Mouse (Mus musculus): Measurements from ENCODE around the gene Lrrc73. TPM values are rescaled to one million over a fixed set of nuclear protein-coding genes. Genes with fewer than 3 reads are reported as not detected.

The Lrrc73 gene
- polyA plus RNA-seq, 1 experiment, result 6.8 TPM

DNA sequence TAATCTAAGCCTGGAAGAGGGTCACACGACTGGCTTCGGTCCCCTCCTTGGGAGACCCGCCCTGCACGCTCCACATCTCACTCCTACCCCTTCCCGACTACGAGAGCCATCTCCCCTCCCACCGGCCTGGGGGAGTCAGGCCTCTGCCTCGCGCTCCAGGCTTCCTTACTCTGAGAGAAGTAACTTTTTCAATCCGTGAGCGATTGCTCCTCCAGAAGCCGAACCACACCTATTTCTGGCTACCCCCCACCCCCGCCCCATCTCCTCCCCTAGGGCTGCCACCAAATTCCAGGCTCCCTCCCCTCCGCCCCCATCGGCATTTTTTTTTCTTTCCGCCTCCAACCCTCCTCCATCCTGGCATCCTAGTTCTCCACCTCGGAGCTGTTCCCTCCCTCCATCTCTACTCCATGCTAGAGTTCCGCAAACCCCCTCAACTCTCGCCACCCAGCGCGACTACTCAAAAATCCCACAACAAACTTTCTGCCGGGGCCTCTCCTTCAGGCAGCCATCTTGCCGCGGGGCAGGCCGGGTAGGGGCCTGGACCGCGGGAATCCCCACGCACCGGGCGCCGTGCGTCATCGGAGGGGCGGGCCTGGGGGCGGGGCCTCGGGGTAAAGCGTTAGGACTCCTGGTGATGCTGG lies 29.3 kb downstream of the Lrrc73 start, which contains the start of gene Tjap1:
Gene Tjap1, minus strand, starts transcription at position 544 of the 641 bp plus-strand sequence.
- WGBS, result under 1% methylated on average over 37 of the region's 37 CpGs
- DNase-seq, result peak; percentile 77
- TF ChIP-seq POLR2A (IDR thresholded peaks at IDR 0.05; ENCODE audit: borderline replicate concordance, extremely low read depth, low read depth, low read length) (peak; percentile 72), CTCF (IDR thresholded peaks at IDR 0.05; ENCODE audit: insufficient read depth, low read length) (no peak)
- Histone ChIP-seq H3K4me1 (ENCODE audit: control insufficient read depth, insufficient read depth, low read length) (no peaks in the 10 kb centered on the region; the same call in 1 of the 2 replicates), H3K4me3 (replicated peaks; ENCODE audit: extremely low read depth, low read depth, low read length) (peak within 1 kb of the TSS; percentile 96)

DNA sequence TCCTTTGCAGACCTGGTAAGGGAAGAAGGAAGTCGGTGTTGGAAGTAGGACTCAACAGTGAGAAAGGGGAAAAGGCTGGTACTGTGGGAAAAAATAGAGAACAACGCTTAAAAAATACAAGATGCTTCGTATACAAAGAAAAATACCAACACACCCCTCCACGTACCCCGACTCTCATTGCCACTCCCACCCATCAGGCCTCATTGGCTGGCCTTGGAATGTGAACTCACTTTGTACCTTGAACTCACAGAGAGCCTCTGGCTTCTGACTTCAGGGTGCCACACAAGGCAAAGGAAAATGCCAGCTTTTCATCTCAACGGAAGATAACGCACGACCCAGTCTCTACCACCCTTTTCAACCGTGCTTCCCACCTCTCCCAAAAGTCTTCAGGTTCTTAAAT lies 29.8 kb downstream of the Lrrc73 start:
- no peak for TF ChIP-seq CTCF (IDR thresholded peaks at IDR 0.05; ENCODE audit: insufficient read depth, low read length)
- TF ChIP-seq POLR2A (IDR thresholded peaks at IDR 0.05; ENCODE audit: borderline replicate concordance, extremely low read depth, low read depth, low read length), result no peak
- DNase-seq, result no peak
- Histone ChIP-seq H3K4me1 (ENCODE audit: control insufficient read depth, insufficient read depth, low read length) (no peaks in the 10 kb centered on the region; the same call in 1 of the 2 replicates), H3K4me3 (replicated peaks; ENCODE audit: extremely low read depth, low read depth, low read length) (no peak overlapping the region)
- 24% methylated on average over 9 of the region's 9 CpGs for WGBS

DNA sequence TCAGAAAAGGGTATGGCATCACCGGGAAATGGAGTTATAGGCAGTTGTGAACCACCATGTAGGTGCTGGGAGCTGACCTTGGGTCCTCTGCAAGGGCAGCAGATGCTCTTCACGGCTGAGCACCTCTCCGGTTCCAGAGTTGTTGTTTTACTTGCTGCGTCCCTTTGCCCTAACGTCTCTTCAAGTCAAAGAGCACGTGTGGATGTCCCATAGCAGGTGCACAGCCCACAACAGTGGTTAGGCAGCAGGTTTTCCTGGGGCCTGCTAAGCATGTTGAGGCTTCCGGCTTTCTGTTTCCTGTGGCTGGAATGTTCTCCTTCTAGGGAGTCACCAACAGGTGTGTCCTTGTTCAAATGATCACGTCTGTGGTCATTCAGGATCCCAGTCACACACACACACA lies 30.6 kb downstream of the Lrrc73 start:
- TF ChIP-seq CTCF (IDR thresholded peaks at IDR 0.05; ENCODE audit: insufficient read depth, low read length), result no peak
- no peak for TF ChIP-seq POLR2A (IDR thresholded peaks at IDR 0.05; ENCODE audit: borderline replicate concordance, extremely low read depth, low read depth, low read length)
- 84% methylated on average over 8 of the region's 8 CpGs for WGBS
- no peak for DNase-seq
- H3K4me1 ChIP-seq (ENCODE audit: control insufficient read depth, insufficient read depth, low read length), result no peaks in the 10 kb centered on the region; the same call in 1 of the 2 replicates
- H3K4me3 ChIP-seq (replicated peaks; ENCODE audit: extremely low read depth, low read depth, low read length), result no peak overlapping the region

DNA sequence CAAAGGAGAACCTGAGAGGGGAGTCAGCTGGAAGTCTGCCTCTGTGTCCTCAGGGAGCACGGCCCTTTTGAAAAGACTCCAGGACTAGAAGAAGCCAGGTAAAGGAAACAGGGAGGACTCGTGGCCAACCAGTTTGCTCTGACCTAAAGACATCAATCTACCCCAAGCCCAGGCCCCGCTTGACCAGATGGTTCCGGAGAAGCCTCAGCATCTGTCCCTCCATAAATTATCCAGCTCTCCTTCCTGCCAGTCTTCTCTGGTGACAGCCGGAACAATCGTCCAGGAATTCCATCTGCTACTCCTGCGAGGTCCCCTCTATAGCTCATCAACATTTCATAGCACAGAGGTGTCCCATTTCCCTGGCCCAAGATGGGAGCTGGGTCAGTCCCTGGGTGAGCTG lies 31.3 kb downstream of the Lrrc73 start:
- 44% methylated on average over 7 of the region's 7 CpGs for WGBS
- TF ChIP-seq POLR2A (IDR thresholded peaks at IDR 0.05; ENCODE audit: borderline replicate concordance, extremely low read depth, low read depth, low read length), result no peak
- no peak for TF ChIP-seq CTCF (IDR thresholded peaks at IDR 0.05; ENCODE audit: insufficient read depth, low read length)
- DNase-seq, result no peak
- no peaks in the 10 kb centered on the region; the same call in 1 of the 2 replicates for H3K4me1 ChIP-seq (ENCODE audit: control insufficient read depth, insufficient read depth, low read length)
- no peak overlapping the region for H3K4me3 ChIP-seq (replicated peaks; ENCODE audit: extremely low read depth, low read depth, low read length)

DNA sequence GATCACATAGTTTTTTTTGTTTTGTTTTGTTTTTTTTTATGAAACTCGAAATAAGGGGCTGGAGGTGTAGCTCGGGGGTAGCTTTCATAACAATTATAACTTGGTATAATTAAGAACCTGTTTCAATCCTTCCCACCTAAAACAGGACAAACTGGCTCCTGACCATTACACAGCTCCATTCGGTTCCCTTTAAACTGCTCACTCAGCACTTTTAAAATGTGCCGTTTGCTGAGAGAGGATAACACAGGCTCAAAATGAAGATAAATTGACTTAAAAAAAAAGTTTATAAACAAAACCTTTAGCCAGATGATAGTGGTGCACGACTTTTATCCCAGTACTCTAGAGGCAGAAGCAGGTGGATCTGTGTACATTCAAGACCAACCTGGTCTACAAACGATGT lies 32.1 kb downstream of the Lrrc73 start:
- 49% methylated on average over 6 of the region's 6 CpGs for WGBS

DNA sequence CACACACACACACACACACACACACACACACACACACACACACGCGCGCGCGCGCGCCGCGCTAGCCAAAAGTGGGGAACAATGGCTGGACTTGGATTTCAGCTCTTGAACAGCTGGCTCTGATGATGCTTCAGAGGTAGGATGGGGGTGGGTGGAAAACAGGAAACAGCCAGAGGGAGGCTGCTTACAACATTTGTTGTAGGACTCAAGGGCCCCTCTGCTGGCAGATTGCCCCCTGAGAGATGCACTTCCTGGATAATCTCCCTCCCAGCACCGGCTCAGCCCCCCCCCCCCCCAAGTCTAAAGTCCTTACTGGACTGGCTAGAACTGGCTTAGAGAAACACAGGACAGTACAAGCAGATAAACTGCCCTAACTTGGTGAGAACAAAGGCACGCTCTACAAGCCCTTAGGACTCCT lies 34.4 kb downstream of the Lrrc73 start:
- no peak for DNase-seq

More for the DNA sequence above, 32.1 kb downstream of the Lrrc73 start:
- Histone ChIP-seq H3K4me3 (replicated peaks; ENCODE audit: extremely low read depth, low read depth, low read length) (no peak overlapping the region), H3K4me1 (ENCODE audit: control insufficient read depth, insufficient read depth, low read length) (no peaks in the 10 kb centered on the region; the same call in 1 of the 2 replicates)
- TF ChIP-seq POLR2A (IDR thresholded peaks at IDR 0.05; ENCODE audit: borderline replicate concordance, extremely low read depth, low read depth, low read length) (no peak), CTCF (IDR thresholded peaks at IDR 0.05; ENCODE audit: insufficient read depth, low read length) (no peak)
- no peak for DNase-seq

DNA sequence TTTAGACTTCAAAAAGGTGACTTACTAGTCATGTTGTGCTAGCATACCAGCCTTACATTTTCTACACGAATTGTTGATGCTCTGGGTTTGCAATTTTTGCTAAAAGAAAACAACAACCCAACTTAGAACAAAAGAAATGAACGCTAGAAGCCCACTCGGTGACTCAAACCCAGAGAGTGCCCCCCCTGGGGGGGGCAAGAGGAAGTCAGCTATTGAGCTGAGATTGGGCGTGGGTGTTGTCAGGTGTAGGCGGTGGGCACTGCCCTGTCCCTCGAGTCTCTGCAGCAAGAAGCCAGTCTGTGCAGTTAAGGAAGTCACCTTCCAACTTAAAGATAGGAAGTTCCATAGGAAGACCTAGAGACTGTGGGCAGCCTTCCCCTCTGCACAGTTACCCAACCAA lies 43.3 kb downstream of the Lrrc73 start:
- Histone ChIP-seq H3K4me3 (replicated peaks; ENCODE audit: extremely low read depth, low read depth, low read length) (no peak overlapping the region), H3K4me1 (ENCODE audit: control insufficient read depth, insufficient read depth, low read length) (peaks cover 5% of the 10 kb centered on the region; the same call in 1 of the 2 replicates)
- DNase-seq, result no peak
- WGBS, result 29% methylated on average over 6 of the region's 6 CpGs
- TF ChIP-seq POLR2A (IDR thresholded peaks at IDR 0.05; ENCODE audit: borderline replicate concordance, extremely low read depth, low read depth, low read length) (no peak), CTCF (IDR thresholded peaks at IDR 0.05; ENCODE audit: insufficient read depth, low read length) (no peak)

More for the DNA sequence above, 34.4 kb downstream of the Lrrc73 start:
- Histone ChIP-seq H3K4me3 (replicated peaks; ENCODE audit: extremely low read depth, low read depth, low read length) (no peak overlapping the region), H3K4me1 (ENCODE audit: control insufficient read depth, insufficient read depth, low read length) (no peaks in the 10 kb centered on the region)
- 24% methylated on average over 11 of the region's 11 CpGs for WGBS
- TF ChIP-seq CTCF (IDR thresholded peaks at IDR 0.05; ENCODE audit: insufficient read depth, low read length), result no peak
- TF ChIP-seq POLR2A (IDR thresholded peaks at IDR 0.05; ENCODE audit: borderline replicate concordance, extremely low read depth, low read depth, low read length), result no peak

DNA sequence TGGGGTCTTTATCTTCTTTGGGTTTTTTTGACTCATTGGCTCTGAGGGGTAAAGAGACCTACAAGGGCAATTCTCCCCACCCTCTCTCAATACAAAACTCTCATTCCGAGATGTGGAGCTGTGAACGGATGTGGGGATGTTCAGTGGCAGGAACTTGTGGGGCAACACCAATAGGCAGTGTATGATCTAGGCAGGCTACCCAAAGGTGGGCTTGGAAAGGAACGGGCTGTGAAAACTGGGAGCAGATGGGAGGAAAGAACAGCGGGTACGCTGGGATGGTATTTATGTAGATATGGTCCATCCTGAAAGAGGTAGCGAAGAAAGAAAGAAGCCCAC lies 43.7 kb downstream of the Lrrc73 start:
- Histone ChIP-seq H3K4me3 (replicated peaks; ENCODE audit: extremely low read depth, low read depth, low read length) (no peak overlapping the region), H3K4me1 (ENCODE audit: control insufficient read depth, insufficient read depth, low read length) (peaks cover 5% of the 10 kb centered on the region; the same call in 1 of the 2 replicates)
- WGBS, result 12% methylated on average over 6 of the region's 6 CpGs
- TF ChIP-seq POLR2A (IDR thresholded peaks at IDR 0.05; ENCODE audit: borderline replicate concordance, extremely low read depth, low read depth, low read length) (no peak), CTCF (IDR thresholded peaks at IDR 0.05; ENCODE audit: insufficient read depth, low read length) (no peak)
- no peak for DNase-seq

DNA sequence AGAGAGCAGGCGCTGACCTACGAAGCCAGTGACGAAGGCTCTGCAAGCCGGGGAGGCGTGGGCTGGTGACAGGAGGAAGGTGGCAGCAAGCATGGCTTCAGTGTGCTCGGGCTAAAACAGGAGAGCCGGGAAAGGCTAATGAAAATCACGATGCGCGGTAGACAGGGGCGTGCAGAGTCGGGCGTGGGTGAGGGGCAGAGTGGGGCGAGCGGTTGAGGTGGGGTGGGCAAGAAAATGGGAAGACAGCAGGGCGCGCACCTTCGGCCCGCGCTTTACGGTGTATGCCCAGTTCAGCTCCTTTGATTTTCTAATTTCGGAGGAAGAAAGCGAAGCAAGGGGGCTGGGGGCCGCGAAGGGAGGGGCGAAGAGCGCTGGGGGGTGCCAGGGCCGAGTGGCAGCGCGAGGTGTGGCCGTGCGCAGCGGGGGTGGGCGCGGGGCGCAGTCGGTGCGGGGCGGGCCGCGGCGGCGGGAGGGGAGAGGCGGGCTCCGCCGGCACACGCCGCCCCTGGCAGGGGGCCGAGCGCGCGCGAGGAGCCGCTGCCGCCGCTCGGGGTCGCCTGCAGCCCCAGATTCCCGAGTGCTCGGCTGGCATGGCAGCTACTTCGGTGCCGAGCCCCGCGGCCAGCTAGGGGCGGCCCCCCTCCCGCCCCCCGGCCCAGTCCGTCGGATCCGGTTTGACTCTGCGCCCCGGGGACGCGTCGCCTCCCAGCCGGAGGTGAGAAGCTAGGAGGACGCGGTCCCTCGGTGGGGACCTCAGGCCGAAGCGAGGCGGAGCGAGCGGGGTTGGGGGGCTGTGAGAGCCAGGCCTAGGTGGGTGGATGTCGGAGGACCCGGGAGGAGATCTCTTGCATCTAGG lies 44.3 kb downstream of the Lrrc73 start, which contains the start of gene Dlk2:
Gene Dlk2, plus strand, starts transcription at position 58 of the 856 bp plus-strand sequence.
- WGBS, result 1% methylated on average over 76 of the region's 86 CpGs

More for the DNA sequence above, 44.3 kb downstream of the Lrrc73 start, which contains the start of gene Dlk2:
- Histone ChIP-seq H3K4me1 (ENCODE audit: control insufficient read depth, insufficient read depth, low read length) (peaks cover 5% of the 10 kb centered on the region; the same call in 1 of the 2 replicates), H3K4me3 (replicated peaks; ENCODE audit: extremely low read depth, low read depth, low read length) (peak within 1 kb of the TSS; percentile 46)
- TF ChIP-seq CTCF (IDR thresholded peaks at IDR 0.05; ENCODE audit: insufficient read depth, low read length), result no peak
- DNase-seq, result no peak
